In the genomic region with DNA sequence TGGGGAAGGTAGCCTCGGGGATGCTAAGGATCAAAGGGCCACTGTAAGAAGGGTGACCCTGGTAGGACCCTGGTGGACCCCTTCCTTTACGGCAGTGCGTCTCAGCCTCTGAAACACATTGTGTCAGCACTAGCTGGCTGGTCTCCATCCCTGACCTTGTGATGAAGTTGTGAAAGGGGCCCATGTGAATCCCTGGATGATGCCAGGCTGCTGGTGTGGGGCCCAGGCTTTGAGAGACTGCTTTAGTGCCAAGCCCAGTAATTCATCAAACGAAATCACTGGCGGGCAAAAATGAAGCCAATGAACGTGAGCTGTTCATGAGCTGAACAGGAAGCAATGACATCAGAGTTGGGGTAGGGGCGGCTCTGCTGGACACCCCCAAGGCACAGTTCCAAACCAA, we compare ENCODE assay signal across 23 mouse cellular contexts. TPM values are rescaled to one million over a fixed set of nuclear protein-coding genes. Genes with fewer than 3 reads are reported as not detected.
DNase-seq lines count a peak whose midpoint lies in the region; ATAC-seq and TF ChIP-seq lines count a peak whose summit lies in the region.
"Had no signal": no experiment of that assay in that cellular context is flagged by ENCODE, and none has a peak within 500 bp of the region (broad histone marks: within the 10 kb centered on the region; RNA-seq: fewer than 3 reads in every experiment).

No protein-coding gene starts in this region.

- no peak overlapping the region for H3K9ac ChIP-seq in forebrain, embryonic 14.5 days (ENCODE audit: low read length)
- no peak overlapping the region for H3K9ac ChIP-seq in limb, embryonic 15.5 days
- H3K9ac ChIP-seq: embryonic facial prominence, embryonic 15.5 days; heart, embryonic 15.5 days; liver, embryonic 13.5 days; lung, embryonic 14.5 days had no signal

- H3K27me3 ChIP-seq in forebrain, embryonic 14.5 days (replicated peaks; ENCODE audit: control insufficient read depth, insufficient read depth, low read length): no peaks in the 10 kb centered on the region
- H3K27me3 ChIP-seq in forebrain, embryonic 10.5 days (ENCODE audit: poor library complexity, severe bottlenecking): no peaks in the 10 kb centered on the region
- no peaks in the 10 kb centered on the region for H3K27me3 ChIP-seq in limb, embryonic 15.5 days
- H3K27me3 ChIP-seq in limb, embryonic 10.5 days (ENCODE audit: low read depth, poor library complexity, severe bottlenecking): 0 out of 2 replicates have a peak, but pooled peaks cover 5% of the 10 kb centered on the region
- H3K27me3 ChIP-seq: embryonic facial prominence, embryonic 15.5 days; heart, embryonic 15.5 days had no signal

- 52% methylated on average over 7 of the region's 7 CpGs for WGBS in forebrain, embryonic 14.5 days
- WGBS in forebrain, embryonic 10.5 days: 76% methylated on average over 7 of the region's 7 CpGs
- WGBS in limb, embryonic 15.5 days: 45% methylated on average over 7 of the region's 7 CpGs
- 68% methylated on average over 7 of the region's 7 CpGs for WGBS in limb, embryonic 10.5 days

- no peak overlapping the region for H3K4me2 ChIP-seq in forebrain, embryonic 14.5 days (ENCODE audit: low read length)
- no peak overlapping the region for H3K4me2 ChIP-seq in limb, embryonic 15.5 days
- H3K4me2 ChIP-seq: embryonic facial prominence, embryonic 15.5 days; heart, embryonic 15.5 days; liver, embryonic 13.5 days; lung, embryonic 14.5 days had no signal

- no peak for TF ChIP-seq CTCF in brain, embryonic 14.5 days (IDR thresholded peaks at IDR 0.05; ENCODE audit: borderline replicate concordance, extremely low read depth, insufficient read depth, insufficient read length)

- H3K36me3 ChIP-seq in forebrain, embryonic 14.5 days (ENCODE audit: control insufficient read depth, insufficient read depth, low read length): no peaks in the 10 kb centered on the region
- H3K36me3 ChIP-seq in forebrain, embryonic 10.5 days (replicated peaks): no peaks in the 10 kb centered on the region
- no peaks in the 10 kb centered on the region for H3K36me3 ChIP-seq in limb, embryonic 15.5 days
- H3K36me3 ChIP-seq in limb, embryonic 10.5 days: no peaks in the 10 kb centered on the region
- H3K36me3 ChIP-seq: embryonic facial prominence, embryonic 15.5 days; heart, embryonic 15.5 days; liver, embryonic 13.5 days; midbrain, embryonic 10.5 days had no signal

- TF ChIP-seq POLR2A in brain, embryonic 14.5 days (IDR thresholded peaks at IDR 0.05; ENCODE audit: borderline replicate concordance, extremely low read depth, insufficient read depth, insufficient read length, poor library complexity, severe bottlenecking): no peak

- H3K4me3 ChIP-seq in forebrain, embryonic 14.5 days (ENCODE audit: low read depth, low read length): no peak overlapping the region
- H3K4me3 ChIP-seq in forebrain, embryonic 10.5 days: no peak overlapping the region
- no peak overlapping the region for H3K4me3 ChIP-seq in limb, embryonic 15.5 days
- no peak overlapping the region for H3K4me3 ChIP-seq in limb, embryonic 10.5 days
- H3K4me3 ChIP-seq: embryonic facial prominence, embryonic 15.5 days; gastrocnemius, adult 2 months; heart, embryonic 15.5 days; liver, embryonic 13.5 days; midbrain, embryonic 10.5 days had no signal

- no peaks in the 10 kb centered on the region for H3K9me3 ChIP-seq in forebrain, embryonic 14.5 days (replicated peaks; ENCODE audit: control insufficient read depth, low read length)
- no peaks in the 10 kb centered on the region for H3K9me3 ChIP-seq in forebrain, embryonic 10.5 days
- H3K9me3 ChIP-seq in limb, embryonic 15.5 days: no peaks in the 10 kb centered on the region
- no peaks in the 10 kb centered on the region for H3K9me3 ChIP-seq in limb, embryonic 10.5 days (replicated peaks)
- H3K9me3 ChIP-seq: embryonic facial prominence, embryonic 15.5 days; heart, embryonic 15.5 days; liver, embryonic 13.5 days; midbrain, embryonic 10.5 days had no signal

- H3K4me1 ChIP-seq in forebrain, embryonic 14.5 days (ENCODE audit: control insufficient read depth, insufficient read depth, low read length): peaks cover 5% of the 10 kb centered on the region; the same call in 1 of the 2 replicates
- H3K4me1 ChIP-seq in forebrain, embryonic 10.5 days: peaks cover 14% of the 10 kb centered on the region
- peaks cover 10% of the 10 kb centered on the region; the same call in 1 of the 2 replicates for H3K4me1 ChIP-seq in limb, embryonic 15.5 days
- peaks cover 17% of the 10 kb centered on the region for H3K4me1 ChIP-seq in limb, embryonic 10.5 days
- H3K4me1 ChIP-seq: heart, embryonic 15.5 days; liver, embryonic 13.5 days had no signal

- ATAC-seq in forebrain, embryonic 14.5 days: peak; percentile 32; the same call in 1 of the 2 replicates
- ATAC-seq in limb, embryonic 15.5 days (ENCODE audit: insufficient number of reproducible peaks, low FRiP score, low TSS enrichment, low read depth): peak; percentile 37; the same call in 1 of the 2 replicates
- ATAC-seq: inflammation-experienced regulatory T-cells, adult 6 months had no signal

- DNase-seq in forebrain, embryonic 14.5 days (ENCODE audit: low spot score): peak; percentile 65
- no peak for DNase-seq in forebrain, embryonic 10.5 days (ENCODE audit: extremely low spot score, low spot score)
- no peak for DNase-seq in limb, embryonic 10.5 days (ENCODE audit: low spot score)
- peak; percentile 66 for DNase-seq in adipocyte (ENCODE audit: low spot score)
- peak; percentile 76 for DNase-seq in brain, embryonic 14.5 days (ENCODE audit: low read depth)
- DNase-seq in spleen, postnatal 4 days (ENCODE audit: low spot score in 2 of 2): no peak
- no peak for DNase-seq in layer of hippocampus, postnatal 25 days (ENCODE audit: extremely low spot score in 1 of 2, low spot score in 1 of 2)
- DNase-seq: cerebellum, adult 11 months; cerebellum, postnatal 36 days; gastrocnemius, adult 2 months; kidney, adult 2 months; kidney, postnatal 10 days; liver, embryonic 13.5 days; lung, embryonic 14.5 days; thymus, postnatal 14 days had no signal

- H3K27ac ChIP-seq in forebrain, embryonic 14.5 days (ENCODE audit: low read depth, low read length): no peak overlapping the region
- H3K27ac ChIP-seq in forebrain, embryonic 10.5 days: no peak overlapping the region
- no peak overlapping the region for H3K27ac ChIP-seq in limb, embryonic 15.5 days
- no peak overlapping the region for H3K27ac ChIP-seq in limb, embryonic 10.5 days
- H3K27ac ChIP-seq: embryonic facial prominence, embryonic 15.5 days; gastrocnemius, adult 2 months; heart, embryonic 15.5 days; liver, embryonic 13.5 days; macrophage; midbrain, embryonic 10.5 days had no signal

RNA-seq across cellular contexts. Expression of a gene that starts 50.2 kb away (rescaled TPM):
- 10.5 and 11.1 TPM in 2 replicates for polyA plus RNA-seq in forebrain, embryonic 14.5 days (2014; fragmentation: Nextera tagmentation; extraction: Ambion mirVana)
- polyA plus RNA-seq in forebrain, embryonic 10.5 days (2016; fragmentation: Nextera tagmentation; extraction: Ambion mirVana): 1.9 and 2.1 TPM in 2 replicates
- 1.2 and 1.8 TPM in 2 replicates for polyA plus RNA-seq in limb, embryonic 15.5 days (2015; fragmentation: Nextera tagmentation; extraction: Ambion mirVana)
- 0.38 and 0.50 TPM in 2 replicates for polyA plus RNA-seq in limb, embryonic 10.5 days (2016; fragmentation: Nextera tagmentation; extraction: Ambion mirVana)
- 51.9 and 73.3 TPM in 2 replicates for polyA plus RNA-seq in brain, embryonic 14.5 days (2012; rRNA removed)
- 100 to 1,000 TPM; 104 to 107 TPM for total RNA-seq in layer of hippocampus, postnatal 25 days (2021)
- total RNA-seq: monocyte, adult 5-6 weeks had no signal
- polyA plus RNA-seq: C2C12; inflammation-experienced regulatory T-cells, adult 6 months; macrophage had no signal

Comparison
In these comparisons a context has a peak if more than half of its experiments do, and no peak if none do; other contexts are left out.
1. DNase-seq: peak in forebrain, embryonic 14.5 days (single experiment), adipocyte (single experiment) and brain, embryonic 14.5 days (single experiment); none in forebrain, embryonic 10.5 days (single experiment), limb, embryonic 10.5 days (single experiment), spleen, postnatal 4 days (0 of 2) and layer of hippocampus, postnatal 25 days (0 of 2).